Mouse (Mus musculus): ENCODE data around the gene Slc35c1.

The Slc35c1 gene

GRCm38 (mm10) chr2:92433578-92434374, 26.6 kb downstream of the Slc35c1 start, which contains the start of gene Cry2:
Cry2 (minus strand) TSS chr2:92434043.
- peak; percentile 99 for DNase-seq

- peak; percentile 66 for DNase-seq
Measured at GRCm38 (mm10) chr2:92432299-92433295, 27.7 kb downstream of the Slc35c1 start.

GRCm38 (mm10) chr2:92431611-92432179, 28.6 kb downstream of the Slc35c1 start:
- no peak for DNase-seq

GRCm38 (mm10) chr2:92430723-92431541, 29.4 kb downstream of the Slc35c1 start:
- peak; percentile 63 for DNase-seq

- DNase-seq, result no peak
Measured at GRCm38 (mm10) chr2:92430089-92430488, 30.2 kb downstream of the Slc35c1 start.

- DNase-seq, result peak; percentile 85
Measured at GRCm38 (mm10) chr2:92427882-92428281, 32.5 kb downstream of the Slc35c1 start.

- no peak for DNase-seq
Measured at GRCm38 (mm10) chr2:92426426-92426825, 33.9 kb downstream of the Slc35c1 start.

GRCm38 (mm10) chr2:92425366-92425765, 35.0 kb downstream of the Slc35c1 start:
- no peak for DNase-seq

- no peak for DNase-seq
Measured at GRCm38 (mm10) chr2:92424462-92425308, 35.7 kb downstream of the Slc35c1 start.

- DNase-seq, result peak; percentile 82
Measured at GRCm38 (mm10) chr2:92423702-92424461, 36.5 kb downstream of the Slc35c1 start.

GRCm38 (mm10) chr2:92423156-92423555, 37.2 kb downstream of the Slc35c1 start:
- no peak for DNase-seq

- no peak for DNase-seq
Measured at GRCm38 (mm10) chr2:92422388-92423135, 37.8 kb downstream of the Slc35c1 start.

GRCm38 (mm10) chr2:92421723-92422387, 38.5 kb downstream of the Slc35c1 start:
- no peak for DNase-seq

- DNase-seq, result peak; percentile 75
Measured at GRCm38 (mm10) chr2:92411705-92412104, 48.6 kb downstream of the Slc35c1 start.

GRCm38 (mm10) chr2:92408309-92409045, 51.9 kb downstream of the Slc35c1 start:
- no peak for DNase-seq

GRCm38 (mm10) chr2:92405687-92406086, 54.7 kb downstream of the Slc35c1 start:
- DNase-seq, result no peak

- DNase-seq, result no peak
Measured at GRCm38 (mm10) chr2:92404737-92405136, 55.6 kb downstream of the Slc35c1 start.

- no peak for DNase-seq
Measured at GRCm38 (mm10) chr2:92403776-92404319, 56.5 kb downstream of the Slc35c1 start.

Data from cerebellum, adult 8-10 months (tissue).